Mouse (Mus musculus) lung, postnatal 0 days (tissue): ENCODE results near the gene Dop1b.

Source experiments
- CTCF ChIP-seq: IDR thresholded peaks from 2 replicates; pipeline ENCODE4 v1.5.1; 2016; ENCODE audit warnings: antibody characterized with exemption, mild to moderate bottlenecking
- EP300 ChIP-seq: IDR thresholded peaks from 2 replicates; pipeline ENCODE4 v1.6.1; 2016; ENCODE audit warnings: antibody characterized with exemption, mild to moderate bottlenecking, control low read depth

GRCm38 (mm10) chr16:93717299-93717703, 5.6 kb downstream of the Dop1b start:
- TF ChIP-seq CTCF, result no peak
- TF ChIP-seq EP300, result no peak
